Mouse (Mus musculus) cerebellum, postnatal 36 days (tissue): ENCODE measurements around the gene Fam193a.

Experiments
- DNase-seq, 2 experiments: peaks; one replicate each; pipeline ENCODE4 v3.0.0; 2021 to 2022; ENCODE audit warnings: mixed read lengths in 2 of 2

Gene Fam193a

GRCm38 (mm10) chr5:34369341-34370021 is at the start of gene Fam193a:
Fam193a (plus strand) TSS chr5:34369933.
- peak; percentile 93 to 99 for DNase-seq

GRCm38 (mm10) chr5:34321236-34321635 is 48.5 kb upstream of the Fam193a start:
- no peak for DNase-seq

GRCm38 (mm10) chr5:34325286-34325685 is 44.4 kb upstream of the Fam193a start:
- DNase-seq = no peak

- DNase-seq = no peak
Measured at GRCm38 (mm10) chr5:34326249-34326691, 43.5 kb upstream of the Fam193a start.

- peak; percentile 37 to 41 for DNase-seq
Measured at GRCm38 (mm10) chr5:34326875-34327576, 42.7 kb upstream of the Fam193a start.

- no peak for DNase-seq
Measured at GRCm38 (mm10) chr5:34330136-34330535, 39.6 kb upstream of the Fam193a start.

GRCm38 (mm10) chr5:34334081-34334480 is 35.7 kb upstream of the Fam193a start:
- DNase-seq = no peak

- DNase-seq = no peak
Measured at GRCm38 (mm10) chr5:34335539-34336096, 34.1 kb upstream of the Fam193a start.

- peak; percentile 96 to 98 for DNase-seq
Measured at GRCm38 (mm10) chr5:34336097-34336774, 33.5 kb upstream of the Fam193a start, which contains the start of gene Rnf4. Rnf4 (plus strand) TSS chr5:34336289.

- DNase-seq = peak; percentile 28 to 37
Measured at GRCm38 (mm10) chr5:34336775-34337450, 32.8 kb upstream of the Fam193a start.

GRCm38 (mm10) chr5:34340246-34340645 is 29.5 kb upstream of the Fam193a start:
- DNase-seq = no peak

- no peak for DNase-seq
Measured at GRCm38 (mm10) chr5:34352084-34352631, 17.6 kb upstream of the Fam193a start.

- no peak for DNase-seq
Measured at GRCm38 (mm10) chr5:34360261-34360660, 9.5 kb upstream of the Fam193a start.

- DNase-seq = no peak
Measured at GRCm38 (mm10) chr5:34363115-34363514, 6.6 kb upstream of the Fam193a start.

GRCm38 (mm10) chr5:34368551-34369290 is 1.0 kb upstream of the Fam193a start:
- no peak for DNase-seq

- DNase-seq = peak; percentile 39 to 56
Measured at GRCm38 (mm10) chr5:34370022-34370823, 490 bp downstream of the Fam193a start.

GRCm38 (mm10) chr5:34370840-34371239 is 1.1 kb downstream of the Fam193a start:
- no peak for DNase-seq

- DNase-seq = no peak
Measured at GRCm38 (mm10) chr5:34372141-34372540, 2.4 kb downstream of the Fam193a start.

GRCm38 (mm10) chr5:34372541-34372940 is 2.8 kb downstream of the Fam193a start:
- DNase-seq = no peak

GRCm38 (mm10) chr5:34378787-34379186 is 9.1 kb downstream of the Fam193a start:
- DNase-seq = no peak

- DNase-seq = no peak
Measured at GRCm38 (mm10) chr5:34381700-34382099, 12.0 kb downstream of the Fam193a start.
